Mouse (Mus musculus): ENCODE measurements around the gene Fam234b.

DNA sequence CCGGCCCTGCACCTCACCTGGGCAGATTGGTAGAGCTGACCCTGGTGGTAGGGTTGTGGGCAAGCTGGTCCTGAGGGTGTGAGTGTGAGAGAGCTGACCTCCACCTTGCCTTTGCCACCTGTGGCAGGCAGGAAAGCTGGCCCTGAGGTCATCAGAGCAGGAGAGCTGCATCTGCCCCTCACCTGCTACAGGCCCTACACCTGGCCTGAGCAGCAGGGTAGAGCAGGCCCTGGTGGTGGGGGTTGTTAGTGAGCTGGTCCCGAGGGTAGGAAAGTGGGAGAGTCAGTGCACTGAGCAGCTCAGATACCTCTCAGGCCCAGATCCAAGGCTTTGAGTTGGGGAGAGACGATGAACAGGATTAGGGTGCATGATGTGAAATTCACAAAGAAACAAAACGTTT, 48.1 kb upstream of the Fam234b start:
- TF ChIP-seq CTCF (IDR thresholded peaks at IDR 0.05; ENCODE audit: low read depth, low read length) (no peak), POLR2A (IDR thresholded peaks at IDR 0.05; ENCODE audit: insufficient read depth, low read length) (no peak)
